Mouse (Mus musculus) CH12.LX (cell line): Measurements from ENCODE around the gene Dna2.

Source experiments
- CTCF ChIP-seq, 2 experiments: IDR thresholded peaks in 1 of 2; conservative IDR thresholded peaks in 1 of 2; 2 replicates each; pipeline ENCODE4 v1.5.1; 2011 to 2012; ENCODE audit warnings: low read depth in 2 of 2, low read length in 2 of 2, improper control_type of control experiment in 1 of 2, inconsistent platforms in 1 of 2, mild to moderate bottlenecking in 1 of 2, moderate library complexity in 1 of 2
- ELF1 ChIP-seq: IDR thresholded peaks from 2 replicates; pipeline ENCODE4 v1.6.1; 2014; ENCODE audit warnings: low read depth, mild to moderate bottlenecking, inconsistent platforms, low read length, improper control_type of control experiment
- EP300 ChIP-seq: IDR thresholded peaks from 2 replicates; pipeline ENCODE4 v1.6.1; 2011; ENCODE audit warnings: low read length, improper control_type of control experiment
- HCFC1 ChIP-seq: IDR thresholded peaks from 2 replicates; pipeline ENCODE4 v1.6.1; 2012; ENCODE audit warnings: low read depth, mild to moderate bottlenecking, inconsistent platforms, low read length, improper control_type of control experiment
- NELFE ChIP-seq: IDR thresholded peaks from 2 replicates; pipeline ENCODE4 v1.6.1; 2011; ENCODE audit warnings: low read depth, low read length, improper control_type of control experiment
- POLR2A ChIP-seq: IDR thresholded peaks from 2 replicates; pipeline ENCODE4 v1.6.1; 2011; ENCODE audit warnings: low read depth, mild to moderate bottlenecking, improper control_type of control experiment, low read length
- SIN3A ChIP-seq: IDR thresholded peaks from 2 replicates; pipeline ENCODE4 v1.6.1; 2012; ENCODE audit warnings: low read length, improper control_type of control experiment, inconsistent platforms
- TCF12 ChIP-seq: IDR thresholded peaks from 2 replicates; pipeline ENCODE4 v1.6.1; 2014; ENCODE audit warnings: low read depth, mild to moderate bottlenecking, inconsistent platforms, low read length, improper control_type of control experiment
- USF1 ChIP-seq: IDR thresholded peaks from 2 replicates; pipeline ENCODE4 v1.6.1; 2014; ENCODE audit warnings: low read depth, mild to moderate bottlenecking, inconsistent platforms, low read length, improper control_type of control experiment

DNA sequence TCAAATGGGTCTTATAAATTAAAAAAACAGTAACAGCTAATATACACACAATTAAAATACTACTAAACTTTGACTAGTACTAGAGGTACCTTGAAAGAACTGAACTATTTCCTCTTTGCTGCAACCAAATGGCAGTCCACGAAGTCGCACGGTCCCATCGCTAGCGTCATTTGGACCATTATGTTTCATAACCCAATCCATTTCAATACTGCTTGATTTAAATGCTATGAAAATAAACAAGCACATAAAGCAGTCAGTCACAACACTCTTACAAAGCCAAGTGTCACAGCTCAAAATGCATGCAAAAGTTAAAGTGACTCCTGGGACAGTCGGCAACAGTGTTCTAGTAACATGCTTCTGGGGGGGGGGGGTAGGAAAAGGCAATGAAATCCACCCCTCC is 72.5 kb downstream of the Dna2 start:
- TF ChIP-seq SIN3A = no peak
- no peak for TF ChIP-seq CTCF (conservative IDR thresholded peaks at IDR 0.05 in 1 of 2, IDR thresholded peaks at IDR 0.05 in 1 of 2; ENCODE audit: low read depth in 2 of 2, low read length in 2 of 2)
- TF ChIP-seq NELFE = no peak
- no peak for TF ChIP-seq POLR2A
- TF ChIP-seq USF1 = no peak
- no peak for TF ChIP-seq ELF1
- TF ChIP-seq TCF12 = no peak
- TF ChIP-seq HCFC1 = no peak
- no peak for TF ChIP-seq EP300
